Mouse (Mus musculus) central nervous system, embryonic 11.5 days (tissue): Measurements from ENCODE around the gene 6430531B16Rik. TPM values are rescaled to one million over a fixed set of nuclear protein-coding genes. Genes with fewer than 3 reads are reported as not detected.

Experiments used
- polyA plus RNA-seq: library from polyadenylated mRNA; depleted of rRNA; stranded (reverse); fragments of >200 nt; gene quantifications from 2 replicates; pipeline ENCODE4 v1.2.3, GENCODE M21; 2012; rRNA removed

Gene 6430531B16Rik
- polyA plus RNA-seq, result 0.48 and 0.53 TPM in 2 replicates

GRCm38 (mm10) chr7:139978278-139978892 is at the start of gene 6430531B16Rik:
6430531B16Rik (minus strand) TSS chr7:139978755.

GRCm38 (mm10) chr7:139992406-139992805 is 13.9 kb upstream of the 6430531B16Rik start, which contains the start of gene Adam8:
Adam8 (minus strand) TSS chr7:139992562.

GRCm38 (mm10) chr7:139943674-139944281 is 34.8 kb downstream of the 6430531B16Rik start, which contains the start of gene Utf1:
Utf1 (plus strand) TSS chr7:139943789.

Other genes with a start within 250 kb of the 6430531B16Rik start
- 3.7 and 4.0 TPM in 2 replicates for gene Adgra1, start 144.6 kb downstream of the 6430531B16Rik start, polyA plus RNA-seq
- gene Kndc1, start 84.1 kb downstream of the 6430531B16Rik start, polyA plus RNA-seq, result 1.1 and 1.2 TPM in 2 replicates
- 0.04 and 0.30 TPM in 2 replicates for gene Utf1, start 35.0 kb downstream of the 6430531B16Rik start, polyA plus RNA-seq
- 9.3 and 9.4 TPM in 2 replicates for gene Adam8, start 13.8 kb upstream of the 6430531B16Rik start, polyA plus RNA-seq
- gene Zfp511, start 57.6 kb upstream of the 6430531B16Rik start, polyA plus RNA-seq, result 51.6 and 53.6 TPM in 2 replicates
- 47.7 and 68.0 TPM in 2 replicates for gene Tubgcp2, start 57.9 kb upstream of the 6430531B16Rik start, polyA plus RNA-seq
- 10.2 and 11.3 TPM in 2 replicates for gene Msx3, start 70.3 kb upstream of the 6430531B16Rik start, polyA plus RNA-seq
- gene Caly, start 103.8 kb upstream of the 6430531B16Rik start, polyA plus RNA-seq, result 6.7 and 10.7 TPM in 2 replicates
- 1.5 TPM in 1 of 2 replicates, not detected in the other for gene Prap1, start 114.6 kb upstream of the 6430531B16Rik start, polyA plus RNA-seq
- gene Fuom, start 123.7 kb upstream of the 6430531B16Rik start, polyA plus RNA-seq, result 20.8 and 23.8 TPM in 2 replicates
- gene Paox, start 137.0 kb upstream of the 6430531B16Rik start, polyA plus RNA-seq, result 8.5 and 9.3 TPM in 2 replicates
- gene Echs1, start 137.7 kb upstream of the 6430531B16Rik start, polyA plus RNA-seq, result 94.1 and 116 TPM in 2 replicates
- 31.4 and 49.2 TPM in 2 replicates for gene Mtg1, start 158.8 kb upstream of the 6430531B16Rik start, polyA plus RNA-seq
- gene Sprn, start 176.1 kb upstream of the 6430531B16Rik start, polyA plus RNA-seq, result 0.80 and 0.83 TPM in 2 replicates
- gene Olfr522, start 186.0 kb upstream of the 6430531B16Rik start, polyA plus RNA-seq, result not detected in 2 replicates
- gene Olfr523, start 194.5 kb upstream of the 6430531B16Rik start, polyA plus RNA-seq, result not detected in 2 replicates
- gene Olfr524, start 227.2 kb upstream of the 6430531B16Rik start, polyA plus RNA-seq, result not detected in 2 replicates
- gene Cd163l1, start 239.5 kb upstream of the 6430531B16Rik start, polyA plus RNA-seq, result 0.04 TPM in 1 of 2 replicates, not detected in the other